Mouse (Mus musculus) neural tube, embryonic 11.5 days (tissue): Measurements from ENCODE around the gene Clip1. TPM values are rescaled to one million over a fixed set of nuclear protein-coding genes. Genes with fewer than 3 reads are reported as not detected.

ENCODE experiments used
- ATAC-seq: fragments of 200-750 bp; cut with Nextera tagmentation; 2 replicates; pipeline ENCODE4 v1.8.0; 2017; ENCODE audit warnings: moderate number of reproducible peaks, mild to moderate bottlenecking, moderate TSS enrichment, moderate library complexity; ENCODE audit not compliant: insufficient read depth, low FRiP score, low TSS enrichment
- DNase-seq: peaks from one replicate; pipeline ENCODE4 v3.0.0-alpha.2; 2015; ENCODE audit warnings: low spot score
- H3K27ac ChIP-seq: fragments of 300-500 bp; sonication (generic); 2 replicates; pipeline ENCODE4 v1.5.1; 2014; ENCODE audit warnings: low read depth, mild to moderate bottlenecking, low read length
- H3K27me3 ChIP-seq: fragments of 300-500 bp; sonication (generic); 2 replicates; pipeline ENCODE4 v1.6.1; 2014; ENCODE audit warnings: mild to moderate bottlenecking, low read length, mixed read lengths; ENCODE audit not compliant: control insufficient read depth, insufficient read depth
- H3K36me3 ChIP-seq: fragments of 300-500 bp; sonication (generic); 2 replicates; pipeline ENCODE4 v1.6.1; 2014; ENCODE audit warnings: mild to moderate bottlenecking, low read length, moderate library complexity, mixed read lengths; ENCODE audit not compliant: control insufficient read depth, insufficient read depth
- H3K4me1 ChIP-seq: fragments of 300-500 bp; sonication (generic); 2 replicates; pipeline ENCODE4 v1.6.1; 2014; ENCODE audit warnings: low read length, mixed read lengths; ENCODE audit not compliant: control insufficient read depth, insufficient read depth
- H3K4me2 ChIP-seq: fragments of 300-500 bp; sonication (generic); 2 replicates; pipeline ENCODE4 v1.6.1; 2014; ENCODE audit warnings: low read depth, mild to moderate bottlenecking, moderate library complexity
- H3K4me3 ChIP-seq: fragments of 300-500 bp; sonication (generic); 2 replicates; pipeline ENCODE4 v1.5.1; 2014; ENCODE audit warnings: low read depth, low read length
- H3K9ac ChIP-seq: fragments of 300-500 bp; sonication (generic); 2 replicates; pipeline ENCODE4 v1.6.1; 2014; ENCODE audit warnings: mild to moderate bottlenecking, low read length
- H3K9me3 ChIP-seq: fragments of 300-500 bp; sonication (generic); 2 replicates; pipeline ENCODE4 v1.6.1; 2016; ENCODE audit warnings: low read length; ENCODE audit not compliant: control insufficient read depth
- WGBS: fragments of 180-500 bp; shearing (Covaris S2); extraction: QIAGEN DNeasy Blood & Tissue Kit; methylation state at CpG from one replicate; pipeline ENCODE4 v1.1.7; 2014; 5-methylcytosine and 5-hydroxymethylcytosine counted together
- polyA plus RNA-seq: library from polyadenylated mRNA; unstranded; fragments of >200 nt; fragmentation: Nextera tagmentation; extraction: Ambion mirVana; gene quantifications from 2 replicates; pipeline ENCODE4 v1.2.1, GENCODE M21; 2014

Gene Clip1
- polyA plus RNA-seq, 1 experiment from 2014 or later: 52.2 TPM

- Histone ChIP-seq H3K9me3 (no peaks in the 10 kb centered on the region), H3K4me2 (no peak overlapping the region), H3K4me3 (no peak overlapping the region), H3K4me1 (no peaks in the 10 kb centered on the region), H3K36me3 (peaks cover 6% of the 10 kb centered on the region; the same call in 1 of the 2 replicates), H3K9ac (no peak overlapping the region), H3K27me3 (no peaks in the 10 kb centered on the region), H3K27ac (no peak overlapping the region)
- WGBS: 92% methylated on average over 10 of the region's 10 CpGs
- no peak for ATAC-seq
- DNase-seq: no peak
Measured at GRCm38 (mm10) chr5:123631210-123631609, 53.2 kb downstream of the Clip1 start.

- DNase-seq: peak; percentile 46
- no peak overlapping the region for H3K4me3 ChIP-seq
- 33% methylated on average over 8 of the region's 8 CpGs for WGBS
- no peak overlapping the region for H3K27ac ChIP-seq
- ATAC-seq: no peak
- H3K27me3 ChIP-seq: no peaks in the 10 kb centered on the region
- H3K36me3 ChIP-seq: peaks cover 7% of the 10 kb centered on the region; the same call in 1 of the 2 replicates
- H3K4me1 ChIP-seq: no peaks in the 10 kb centered on the region
- H3K9me3 ChIP-seq: no peaks in the 10 kb centered on the region
- no peak overlapping the region for H3K4me2 ChIP-seq
- no peak overlapping the region for H3K9ac ChIP-seq
Measured at GRCm38 (mm10) chr5:123626631-123627030, 57.8 kb downstream of the Clip1 start.

- no peak overlapping the region for H3K9ac ChIP-seq
- H3K27ac ChIP-seq: no peak overlapping the region
- ATAC-seq (no peak), DNase-seq (no peak)
- H3K36me3 ChIP-seq: peaks cover 14% of the 10 kb centered on the region
- no peaks in the 10 kb centered on the region for H3K27me3 ChIP-seq
- whole genome bisulfite sequencing: 76% methylated on average over 13 of the region's 13 CpGs
- no peak overlapping the region for H3K4me3 ChIP-seq
- no peaks in the 10 kb centered on the region for H3K4me1 ChIP-seq
- no peak overlapping the region for H3K4me2 ChIP-seq
- H3K9me3 ChIP-seq: no peaks in the 10 kb centered on the region
Measured at GRCm38 (mm10) chr5:123622421-123622820, 62.0 kb downstream of the Clip1 start.

GRCm38 (mm10) chr5:123618558-123618957, 65.9 kb downstream of the Clip1 start:
- Histone ChIP-seq H3K27ac (no peak overlapping the region), H3K9me3 (no peaks in the 10 kb centered on the region), H3K4me3 (no peak overlapping the region), H3K4me2 (no peak overlapping the region), H3K9ac (no peak overlapping the region), H3K36me3 (peaks cover 21% of the 10 kb centered on the region), H3K27me3 (no peaks in the 10 kb centered on the region), H3K4me1 (no peaks in the 10 kb centered on the region)
- ATAC-seq: no peak
- WGBS: 94% methylated on average over 2 of the region's 2 CpGs
- no peak for DNase-seq

GRCm38 (mm10) chr5:123614246-123614645, 70.2 kb downstream of the Clip1 start:
- Histone ChIP-seq H3K4me3 (no peak overlapping the region), H3K27ac (no peak overlapping the region), H3K27me3 (no peaks in the 10 kb centered on the region), H3K4me2 (no peak overlapping the region), H3K4me1 (no peaks in the 10 kb centered on the region), H3K36me3 (peaks cover 23% of the 10 kb centered on the region), H3K9ac (no peak overlapping the region), H3K9me3 (no peaks in the 10 kb centered on the region)
- 92% methylated on average over 24 of the region's 24 CpGs for WGBS
- DNase-seq: no peak
- no peak for ATAC-seq

GRCm38 (mm10) chr5:123609843-123610242, 74.6 kb downstream of the Clip1 start:
- H3K36me3 ChIP-seq: peaks cover 23% of the 10 kb centered on the region
- H3K9ac ChIP-seq: no peak overlapping the region

GRCm38 (mm10) chr5:123609416-123609815, 75.0 kb downstream of the Clip1 start:
- H3K9me3 ChIP-seq: no peaks in the 10 kb centered on the region
- no peak overlapping the region for H3K27ac ChIP-seq
- H3K36me3 ChIP-seq: peaks cover 22% of the 10 kb centered on the region
- no peak for ATAC-seq
- no peaks in the 10 kb centered on the region for H3K4me1 ChIP-seq
- 98% methylated on average over 7 of the region's 7 CpGs for WGBS
- no peak overlapping the region for H3K4me2 ChIP-seq
- H3K9ac ChIP-seq: no peak overlapping the region
- DNase-seq: no peak
- H3K27me3 ChIP-seq: no peaks in the 10 kb centered on the region
- no peak overlapping the region for H3K4me3 ChIP-seq

More at GRCm38 (mm10) chr5:123609843-123610242, 74.6 kb downstream of the Clip1 start:
- H3K27me3 ChIP-seq: no peaks in the 10 kb centered on the region
- H3K4me3 ChIP-seq: no peak overlapping the region
- no peak overlapping the region for H3K4me2 ChIP-seq
- H3K4me1 ChIP-seq: no peaks in the 10 kb centered on the region
- no peaks in the 10 kb centered on the region for H3K9me3 ChIP-seq
- peak; percentile 77 for DNase-seq
- no peak for ATAC-seq
- H3K27ac ChIP-seq: no peak overlapping the region
- WGBS: 28% methylated on average over 4 of the region's 4 CpGs

GRCm38 (mm10) chr5:123607211-123607669, 77.2 kb downstream of the Clip1 start:
- H3K9me3 ChIP-seq: no peaks in the 10 kb centered on the region
- no peak overlapping the region for H3K9ac ChIP-seq
- H3K4me3 ChIP-seq: no peak overlapping the region
- H3K27ac ChIP-seq: no peak overlapping the region
- H3K27me3 ChIP-seq: no peaks in the 10 kb centered on the region
- H3K4me1 ChIP-seq: no peaks in the 10 kb centered on the region
- no peak overlapping the region for H3K4me2 ChIP-seq
- ATAC-seq (no peak), DNase-seq (no peak)
- 87% methylated on average over 3 of the region's 3 CpGs for WGBS
- H3K36me3 ChIP-seq: peaks cover 13% of the 10 kb centered on the region

- DNase-seq (no peak), ATAC-seq (no peak)
- H3K4me3 ChIP-seq: no peak overlapping the region
- H3K4me1 ChIP-seq: no peaks in the 10 kb centered on the region
- H3K27me3 ChIP-seq: no peaks in the 10 kb centered on the region
- H3K4me2 ChIP-seq: no peak overlapping the region
- WGBS: 57% methylated on average over 11 of the region's 11 CpGs
- H3K27ac ChIP-seq: no peak overlapping the region
- H3K9me3 ChIP-seq: no peaks in the 10 kb centered on the region
- no peak overlapping the region for H3K9ac ChIP-seq
- H3K36me3 ChIP-seq: peaks cover 12% of the 10 kb centered on the region
Measured at GRCm38 (mm10) chr5:123603496-123603895, 80.9 kb downstream of the Clip1 start.
